Mouse (Mus musculus) inflammation-experienced regulatory T-cells, adult 6 months (primary cell): ENCODE measurements around the gene Mbnl1. TPM values are rescaled to one million over a fixed set of nuclear protein-coding genes. Genes with fewer than 3 reads are reported as not detected.

ENCODE experiments used
- ATAC-seq: one replicate; pipeline ENCODE4 v1.8.0; 2017
- polyA plus RNA-seq, 3 experiments: library from polyadenylated mRNA; unstranded; fragments of 100-300 nt; shearing (Covaris generic); gene quantifications; one replicate each; pipeline ENCODE4 v1.2.1; 2017

Gene Mbnl1
- polyA plus RNA-seq = 100 to 1,000 TPM; 763 to 996 (median 829) TPM

GRCm38 (mm10) chr3:60472681-60473177 is at the start of gene Mbnl1:
Gene Mbnl1, plus strand, starts transcription at chr3:60472830.
- ATAC-seq = peak; percentile 9

- ATAC-seq = no peak
Measured at GRCm38 (mm10) chr3:60424148-60424547, 48.5 kb upstream of the Mbnl1 start.

GRCm38 (mm10) chr3:60429049-60429448 is 43.6 kb upstream of the Mbnl1 start:
- ATAC-seq = no peak

GRCm38 (mm10) chr3:60437254-60437653 is 35.4 kb upstream of the Mbnl1 start:
- ATAC-seq = no peak

- no peak for ATAC-seq
Measured at GRCm38 (mm10) chr3:60437678-60438232, 34.9 kb upstream of the Mbnl1 start.

GRCm38 (mm10) chr3:60438715-60439114 is 33.9 kb upstream of the Mbnl1 start:
- peak; percentile 68 for ATAC-seq

GRCm38 (mm10) chr3:60461828-60462521 is 10.7 kb upstream of the Mbnl1 start:
- ATAC-seq = no peak

GRCm38 (mm10) chr3:60468667-60469066 is 4.0 kb upstream of the Mbnl1 start:
- ATAC-seq = peak; percentile 70

GRCm38 (mm10) chr3:60469170-60469805 is 3.3 kb upstream of the Mbnl1 start:
- ATAC-seq = peak; percentile 66

GRCm38 (mm10) chr3:60472011-60472680 is 484 bp upstream of the Mbnl1 start:
- peak; percentile 26 for ATAC-seq

- ATAC-seq = peak; percentile 12
Measured at GRCm38 (mm10) chr3:60473861-60474653, 1.4 kb downstream of the Mbnl1 start.

GRCm38 (mm10) chr3:60474654-60474972 is 2.0 kb downstream of the Mbnl1 start:
- ATAC-seq = no peak

- no peak for ATAC-seq
Measured at GRCm38 (mm10) chr3:60475055-60475454, 2.4 kb downstream of the Mbnl1 start.

- peak; percentile 40 for ATAC-seq
Measured at GRCm38 (mm10) chr3:60476751-60477255, 4.2 kb downstream of the Mbnl1 start.

- no peak for ATAC-seq
Measured at GRCm38 (mm10) chr3:60478433-60478832, 5.8 kb downstream of the Mbnl1 start.

GRCm38 (mm10) chr3:60480716-60481115 is 8.1 kb downstream of the Mbnl1 start:
- ATAC-seq = no peak

GRCm38 (mm10) chr3:60481740-60482399 is 9.2 kb downstream of the Mbnl1 start:
- peak; percentile 56 for ATAC-seq

GRCm38 (mm10) chr3:60483305-60483704 is 10.7 kb downstream of the Mbnl1 start:
- ATAC-seq = no peak

- ATAC-seq = peak; percentile 61
Measured at GRCm38 (mm10) chr3:60485987-60486712, 13.5 kb downstream of the Mbnl1 start.

- peak; percentile 52 for ATAC-seq
Measured at GRCm38 (mm10) chr3:60486713-60487170, 14.1 kb downstream of the Mbnl1 start.

- ATAC-seq = no peak
Measured at GRCm38 (mm10) chr3:60489509-60489908, 16.9 kb downstream of the Mbnl1 start.
